ENCODE assay signal across 8 mouse cellular contexts in the genomic region with DNA sequence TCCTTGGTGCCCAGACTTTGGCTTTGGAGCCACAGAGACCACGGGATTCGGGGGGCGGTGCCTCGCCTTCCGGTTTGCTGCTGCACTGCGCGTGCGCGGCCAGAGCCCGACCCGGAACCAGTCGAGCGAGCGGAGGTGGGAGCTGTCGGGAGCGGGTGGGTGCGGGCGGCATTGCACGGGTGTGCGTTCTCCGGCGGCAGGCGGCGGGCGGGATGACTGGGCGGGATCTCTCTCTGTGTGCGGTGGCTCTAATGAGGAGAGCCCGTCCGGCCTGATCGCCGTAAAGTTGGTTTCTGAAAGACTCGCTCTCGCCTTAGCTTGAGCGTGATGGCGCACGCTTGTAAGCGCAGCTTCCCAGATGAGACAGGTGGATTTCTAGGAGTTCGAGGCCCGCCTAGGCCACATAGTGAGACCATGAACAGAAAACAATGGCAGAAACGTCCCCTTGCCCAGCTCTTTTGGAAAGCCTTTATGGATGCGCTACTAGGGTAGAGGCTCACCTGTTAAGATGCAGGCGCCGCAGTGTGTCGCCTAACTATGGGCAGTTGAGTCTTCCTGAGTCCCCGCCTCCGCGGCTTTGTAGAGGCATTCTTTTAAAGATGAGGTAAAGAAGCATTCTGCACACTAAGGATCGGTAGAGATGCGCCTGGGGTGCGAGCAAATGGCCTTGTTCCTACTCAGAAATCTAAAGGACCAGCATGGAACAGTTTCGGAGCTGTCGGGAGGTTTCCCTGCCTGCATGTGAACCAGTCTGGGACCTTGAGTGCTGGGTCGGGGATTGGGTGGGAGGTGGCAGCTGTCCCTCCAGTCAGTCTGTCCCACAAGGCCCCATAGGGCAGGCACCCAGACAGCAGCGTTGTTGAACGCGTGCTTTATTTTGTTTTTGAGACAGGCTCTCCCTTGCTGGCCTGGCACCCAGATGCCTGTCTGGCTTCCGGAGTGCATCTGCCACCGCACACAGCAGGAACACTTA. TPM values are rescaled to one million over a fixed set of nuclear protein-coding genes. Genes with fewer than 3 reads are reported as not detected.
DNase-seq lines count a peak whose midpoint lies in the region; ATAC-seq lines count a peak whose summit lies in the region.

A gene (plus strand): TSS at position 108 of the 973 bp plus-strand sequence.

- H3K36me3 ChIP-seq in heart, embryonic 13.5 days, result peaks cover 35% of the 10 kb centered on the region
- H3K36me3 ChIP-seq in liver, embryonic 12.5 days, result peaks cover 21% of the 10 kb centered on the region
- 0 out of 2 replicates have a peak, but pooled peaks cover 4% of the 10 kb centered on the region for H3K36me3 ChIP-seq in stomach, embryonic 15.5 days

- no peaks in the 10 kb centered on the region for H3K27me3 ChIP-seq in heart, embryonic 13.5 days (replicated peaks)
- no peaks in the 10 kb centered on the region for H3K27me3 ChIP-seq in liver, embryonic 12.5 days (replicated peaks)
- H3K27me3 ChIP-seq in stomach, embryonic 15.5 days (replicated peaks), result no peaks in the 10 kb centered on the region

- peak within 1 kb of the TSS; percentile 79 for H3K4me3 ChIP-seq in heart, embryonic 13.5 days
- peak within 1 kb of the TSS; percentile 81 for H3K4me3 ChIP-seq in liver, embryonic 12.5 days
- peak within 1 kb of the TSS; percentile 61 for H3K4me3 ChIP-seq in stomach, embryonic 15.5 days (replicated peaks)

- peak within 1 kb of the TSS; percentile 81 for H3K27ac ChIP-seq in heart, embryonic 13.5 days (replicated peaks)
- peak within 1 kb of the TSS; percentile 82 for H3K27ac ChIP-seq in liver, embryonic 12.5 days
- H3K27ac ChIP-seq in stomach, embryonic 15.5 days, result peak within 1 kb of the TSS; percentile 77

- peaks cover 15% of the 10 kb centered on the region for H3K4me1 ChIP-seq in heart, embryonic 13.5 days
- peaks cover 17% of the 10 kb centered on the region for H3K4me1 ChIP-seq in liver, embryonic 12.5 days
- peaks cover 9% of the 10 kb centered on the region for H3K4me1 ChIP-seq in stomach, embryonic 15.5 days

- no peaks in the 10 kb centered on the region for H3K9me3 ChIP-seq in heart, embryonic 13.5 days
- no peaks in the 10 kb centered on the region for H3K9me3 ChIP-seq in liver, embryonic 12.5 days (replicated peaks)
- H3K9me3 ChIP-seq in stomach, embryonic 15.5 days, result no peaks in the 10 kb centered on the region

- 5% methylated on average over 58 of the region's 58 CpGs for WGBS in heart, embryonic 13.5 days
- WGBS in liver, embryonic 12.5 days (ENCODE audit: insufficient replicate concordance), result 6% methylated on average over 58 of the region's 58 CpGs
- WGBS in stomach, embryonic 15.5 days, result 5% methylated on average over 58 of the region's 58 CpGs

- peak within 1 kb of the TSS; percentile 85 for H3K9ac ChIP-seq in heart, embryonic 13.5 days
- peak within 1 kb of the TSS; percentile 84 for H3K9ac ChIP-seq in liver, embryonic 12.5 days
- peak within 1 kb of the TSS; percentile 40 for H3K9ac ChIP-seq in stomach, embryonic 15.5 days

- peak; percentile 92 for DNase-seq in CD4-positive helper T cell, adult 2 months (ENCODE audit: low read depth, low spot score)
- DNase-seq in brain, embryonic 18.5 days (ENCODE audit: low read depth, low spot score), result peak; percentile 83
- DNase-seq in kidney, postnatal 10 days, result peak; percentile 96
- peak; percentile 87 to 90 for DNase-seq in natural killer cell, adult 2 months (ENCODE audit: low spot score in 2 of 2)

- peak within 1 kb of the TSS; percentile 95 for H3K4me2 ChIP-seq in heart, embryonic 13.5 days
- peak within 1 kb of the TSS; percentile 88 for H3K4me2 ChIP-seq in liver, embryonic 12.5 days
- H3K4me2 ChIP-seq in stomach, embryonic 15.5 days, result peak within 1 kb of the TSS; percentile 76

- ATAC-seq in erythroid progenitor cell, adult 5-6 weeks (replicated peaks; ENCODE audit: low FRiP score, poor library complexity, severe bottlenecking), result peak; percentile 98
- peak; percentile 82 for ATAC-seq in heart, embryonic 13.5 days (ENCODE audit: extremely low read depth, insufficient number of reproducible peaks, low FRiP score, low TSS enrichment)
- ATAC-seq in liver, embryonic 12.5 days, result peak; percentile 96
- peak; percentile 95 for ATAC-seq in stomach, embryonic 15.5 days (ENCODE audit: insufficient read depth, low FRiP score, low read depth)

RNA-seq across cellular contexts. Expression of the gene that starts here (rescaled TPM):
- total RNA-seq in erythroid progenitor cell, adult 5-6 weeks (2015; ENCODE audit: low replicate concordance), result 1.3 TPM in 1 of 2 replicates, not detected in the other
- total RNA-seq in erythroid progenitor cell, adult 5-6 weeks (2017; ENCODE audit: low replicate concordance), result 2.6 and 4.9 TPM in 2 replicates
- polyA plus RNA-seq in heart, embryonic 13.5 days (2015; fragmentation: Nextera tagmentation; extraction: Ambion mirVana), result 23.9 and 24.8 TPM in 2 replicates
- 17.6 and 18.0 TPM in 2 replicates for polyA plus RNA-seq in liver, embryonic 12.5 days (2016; fragmentation: Nextera tagmentation; extraction: Ambion mirVana)
- polyA plus RNA-seq in stomach, embryonic 15.5 days (2015; fragmentation: Nextera tagmentation; extraction: Ambion mirVana), result 25.2 and 25.9 TPM in 2 replicates

Comparison
In these comparisons a context has a peak if more than half of its experiments do, and no peak if none do; other contexts are left out.
1. Peak in every context shown above with its lines: DNase-seq, ATAC-seq, H3K4me3 ChIP-seq and H3K27ac ChIP-seq.